Mouse (Mus musculus) ES-Bruce4 (cell line): ENCODE data around the gene Psen1.

Experiments
- CTCF ChIP-seq: IDR thresholded peaks from one replicate; pipeline ENCODE4 v1.8.1; 2011; ENCODE audit warnings: low read depth, low read length
- POLR2A ChIP-seq: IDR thresholded peaks from one replicate; pipeline ENCODE4 v1.8.1; 2011; ENCODE audit warnings: low read length; ENCODE audit not compliant: insufficient read depth

- no peak for TF ChIP-seq CTCF
- no peak for TF ChIP-seq POLR2A
Observed at GRCm38 (mm10) chr12:83641233-83641632, 46.7 kb upstream of the Psen1 start.
